Mouse (Mus musculus) left cerebral cortex, postnatal 25 days (tissue): ENCODE data around the gene Ppme1. TPM values are rescaled to one million over a fixed set of nuclear protein-coding genes. Genes with fewer than 3 reads are reported as not detected.

Experiments used
- DNase-seq, 2 experiments: peaks; one replicate each; pipeline ENCODE4 v3.0.0; 2022; ENCODE audit warnings: low spot score in 2 of 2, mixed read lengths in 1 of 2
- intact Hi-C: fragments of 180-260 bp; cut with DNase I; formaldehyde crosslinking; loops from one replicate; pipeline ENCODE4 v1.15.1; 2025
- total RNA-seq, 2 experiments: library from RNA; stranded (reverse); gene quantifications; 2 replicates each; pipeline ENCODE4 v1.2.3; 2021

Ppme1 gene
- total RNA-seq, 2 experiments from 2014 or later: 202 to 218 TPM

DNA sequence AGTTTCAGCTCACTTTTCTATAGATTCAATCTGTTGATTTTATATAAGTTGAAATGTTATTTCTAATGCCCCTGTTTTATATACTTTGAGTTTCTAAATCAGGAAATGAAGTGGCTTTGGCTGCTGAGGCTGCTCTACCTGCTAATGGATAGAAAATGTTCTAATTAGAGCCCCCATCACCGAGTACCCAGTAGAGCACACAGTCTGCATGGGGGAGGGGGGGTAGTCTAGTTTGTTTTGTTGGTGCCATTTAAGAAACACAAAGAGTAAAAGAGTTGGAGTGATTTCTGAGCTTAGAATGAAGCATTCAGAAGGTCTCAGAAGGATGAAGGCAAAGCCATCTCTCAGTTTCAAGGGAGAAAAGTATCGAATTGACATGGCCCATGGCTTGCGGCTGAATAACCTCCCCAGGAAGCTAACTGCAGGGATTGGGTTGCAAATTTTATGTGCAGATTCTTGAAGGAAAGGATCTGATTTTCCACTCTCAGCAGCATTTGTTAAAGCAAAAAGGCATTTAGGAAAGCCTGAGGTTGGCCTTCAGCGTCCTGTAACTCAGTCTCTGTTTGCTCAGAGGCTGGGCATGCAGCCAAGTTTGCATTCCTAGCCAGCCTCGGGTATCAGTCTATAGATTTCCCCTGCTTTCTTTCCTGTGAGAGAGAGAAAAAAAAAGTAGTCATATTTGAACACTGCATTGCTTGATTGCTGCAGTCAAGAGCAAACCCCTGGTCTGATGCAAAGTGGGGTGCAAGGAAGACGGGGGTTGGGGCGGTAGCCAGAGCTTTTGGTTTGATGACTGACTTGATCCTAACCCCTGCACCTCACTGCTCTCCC is 84.1 kb downstream of the Ppme1 start:
- intact Hi-C loops: no loop called here

DNA sequence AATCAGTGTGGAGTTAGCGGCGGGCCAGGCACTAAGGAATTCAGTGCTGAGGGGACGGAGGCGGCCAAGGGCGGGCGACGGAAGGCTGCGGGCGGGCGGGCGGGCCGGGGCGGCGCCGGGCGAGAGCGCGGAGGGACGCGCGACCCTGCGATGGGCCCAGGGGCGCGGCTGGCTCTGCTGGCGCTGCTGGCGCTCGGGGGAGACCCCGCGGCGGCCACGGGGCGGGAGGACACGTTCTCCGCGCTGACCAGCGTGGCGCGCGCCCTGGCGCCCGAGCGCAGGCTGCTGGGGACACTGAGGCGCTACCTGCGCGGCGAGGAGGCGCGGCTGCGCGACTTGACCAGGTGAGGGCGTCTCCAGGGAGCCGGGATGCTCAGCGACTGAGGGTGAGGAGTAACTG is 86.7 kb downstream of the Ppme1 start, which contains the start of gene P4ha3:
P4ha3 (plus strand) TSS at position 138 of the 400 bp plus-strand sequence.
- intact Hi-C loops: no loop called here
- no peak for DNase-seq

More for the DNA sequence above, 84.1 kb downstream of the Ppme1 start:
- DNase-seq: no peak

DNA sequence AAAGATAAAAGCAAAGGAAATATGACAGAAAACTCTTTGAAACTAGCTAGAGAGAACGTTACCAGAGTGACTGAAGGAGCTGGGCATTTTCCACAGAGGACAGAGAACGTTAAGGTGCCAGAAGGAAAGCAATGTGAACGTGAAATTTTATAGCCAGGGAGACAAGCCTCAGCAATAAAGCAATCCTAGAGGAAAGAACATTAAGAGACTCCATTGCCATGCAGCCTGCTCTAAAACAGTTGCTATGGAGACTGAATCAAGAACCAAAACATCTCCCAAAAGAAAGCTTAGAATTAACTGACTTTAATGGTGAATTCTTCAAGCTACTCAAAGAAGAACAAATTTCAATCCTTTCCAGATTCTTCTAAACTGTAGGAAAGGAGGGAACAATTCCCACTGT is 88.8 kb downstream of the Ppme1 start:
- intact Hi-C loops: loop anchor here (2.0 kb wide), 1 partner anchor 42 kb away; no protein-coding TSS in a partner anchor
- DNase-seq: peak in 1 of 2 experiments; percentile 33

DNA sequence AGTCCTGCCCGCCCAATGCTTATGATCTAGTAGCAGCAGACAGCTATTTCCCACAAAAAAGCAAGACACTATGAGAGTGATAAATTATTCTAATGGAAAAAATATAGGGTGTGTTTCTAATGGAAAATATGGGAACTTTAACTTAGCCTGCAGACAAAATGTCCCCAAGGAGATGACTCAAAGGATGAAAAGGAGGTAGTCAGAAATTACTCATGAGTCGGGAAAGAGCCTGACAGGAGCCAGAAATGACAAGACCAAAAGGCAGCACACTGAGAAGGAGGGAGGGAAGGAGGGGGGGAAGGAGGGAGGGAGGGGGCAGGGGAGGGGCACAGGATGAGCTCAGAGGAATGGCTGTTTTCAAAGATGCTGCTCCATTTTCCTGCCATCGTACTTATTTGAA is 90.5 kb downstream of the Ppme1 start:
- intact Hi-C loops: no loop called here
- DNase-seq: no peak

DNA sequence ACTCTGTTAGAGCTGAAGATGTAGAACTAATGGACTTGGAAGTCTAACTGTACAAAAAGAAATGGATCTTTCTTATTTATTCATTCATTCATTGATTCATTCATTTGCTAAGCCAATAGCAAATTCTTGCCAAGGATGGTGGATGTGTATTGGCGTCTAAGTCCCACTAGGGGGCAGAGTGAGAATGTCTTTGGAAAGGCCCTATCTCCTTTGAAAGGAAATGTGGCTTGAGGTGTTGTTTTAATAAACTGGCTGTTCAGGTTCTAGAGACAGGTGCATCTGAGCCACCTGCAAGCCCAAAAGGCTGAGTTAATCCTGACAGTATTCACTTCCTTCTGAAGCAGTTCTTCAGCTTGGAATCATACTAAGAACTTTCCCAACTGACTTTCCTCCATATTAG is 92.3 kb downstream of the Ppme1 start:
- peak; percentile 44 to 59 for DNase-seq
- intact Hi-C loops: loop anchor here (10.0 kb wide), 1 partner anchor 115 kb away; no protein-coding TSS in a partner anchor

Other genes starting within 250 kb of the Ppme1 start
- gene Lipt2, start 213.0 kb downstream of the Ppme1 start, total RNA-seq: 1 to 10 TPM; 4.9 to 5.4 TPM
- not detected for gene Kcne3, start 195.8 kb downstream of the Ppme1 start, total RNA-seq
- 100 to 1,000 TPM; 303 to 336 TPM for gene Pgm2l1, start 144.9 kb downstream of the Ppme1 start, total RNA-seq
- gene P4ha3, start 86.8 kb downstream of the Ppme1 start, total RNA-seq: 1 to 10 TPM; 6.0 TPM
- 10 to 100 TPM; 20.4 to 21.5 TPM for gene C2cd3, start 74 bp downstream of the Ppme1 start, total RNA-seq
- 1 to 10 TPM; 2.4 to 2.5 TPM for gene Ucp3, start 100.7 kb upstream of the Ppme1 start, total RNA-seq
- gene Ucp2, start 121.0 kb upstream of the Ppme1 start, total RNA-seq: 10 to 100 TPM; 77.1 to 78.9 TPM
- under 1 TPM; 0.25 to 0.60 TPM for gene Dnajb13, start 142.7 kb upstream of the Ppme1 start, total RNA-seq
- 10 to 100 TPM; 10.2 to 11.2 TPM for gene Coa4, start 164.8 kb upstream of the Ppme1 start, total RNA-seq
- gene Rab6a, start 235.1 kb upstream of the Ppme1 start, total RNA-seq: 100 to 1,000 TPM; 394 to 433 TPM
- gene Mrpl48, start 236.0 kb upstream of the Ppme1 start, total RNA-seq: 10 to 100 TPM; 64.9 to 66.2 TPM